Mouse (Mus musculus) NIH3T3 (cell line): ENCODE data around the gene Cdhr4.
A peak's percentile ranks its signal among the peaks of the same experiment; 100 is the strongest.
"Not testable (repeated sequence)": the region's sequence is repeated elsewhere in the genome, so short reads cannot be mapped to it uniquely, and the experiment has no call there.

Experiments
- DNase-seq: peaks from one replicate; pipeline ENCODE4 v3.0.0-alpha.2; 2012; ENCODE audit warnings: low read depth

Cdhr4 gene

DNA sequence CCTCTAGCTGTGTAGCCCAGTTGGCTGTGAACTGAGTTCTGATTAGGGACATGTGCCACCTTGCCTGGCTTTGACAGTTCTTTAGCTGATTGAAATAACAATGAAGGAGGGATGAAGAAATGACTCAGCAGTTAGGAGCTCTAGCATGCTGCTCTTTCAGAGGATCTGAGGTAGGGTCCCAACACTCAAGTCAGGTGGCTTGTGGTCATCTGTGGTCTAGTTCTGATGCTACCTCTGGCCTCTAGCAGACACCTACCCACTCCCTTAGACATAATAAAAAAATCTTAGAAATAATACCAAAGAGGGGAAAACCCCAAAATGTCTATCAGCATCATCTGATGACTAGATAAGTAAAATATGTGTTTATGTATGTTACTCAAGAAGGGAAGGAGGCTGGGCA is 18.1 kb downstream of the Cdhr4 start:
- no peak for DNase-seq

DNA sequence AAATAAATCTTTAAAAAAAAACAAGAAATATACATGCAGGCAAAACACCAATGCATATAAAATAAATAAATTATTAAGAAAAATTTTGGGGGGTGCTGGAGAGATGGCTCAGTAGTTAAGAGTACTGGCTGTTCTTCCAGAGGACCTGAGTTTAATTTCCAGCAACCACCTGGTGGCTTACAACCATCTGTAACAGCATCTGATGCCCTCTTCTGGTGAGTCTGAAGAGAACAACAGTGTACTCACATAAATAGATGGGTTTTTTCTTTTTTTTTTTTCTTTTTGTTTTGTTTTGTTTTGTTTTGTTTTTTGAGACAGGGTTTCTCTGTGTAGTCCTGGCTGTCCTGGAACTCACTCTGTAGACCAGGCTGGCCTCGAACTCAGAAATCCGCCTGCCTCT is 21.3 kb downstream of the Cdhr4 start:
- not testable (repeated sequence) for DNase-seq

DNA sequence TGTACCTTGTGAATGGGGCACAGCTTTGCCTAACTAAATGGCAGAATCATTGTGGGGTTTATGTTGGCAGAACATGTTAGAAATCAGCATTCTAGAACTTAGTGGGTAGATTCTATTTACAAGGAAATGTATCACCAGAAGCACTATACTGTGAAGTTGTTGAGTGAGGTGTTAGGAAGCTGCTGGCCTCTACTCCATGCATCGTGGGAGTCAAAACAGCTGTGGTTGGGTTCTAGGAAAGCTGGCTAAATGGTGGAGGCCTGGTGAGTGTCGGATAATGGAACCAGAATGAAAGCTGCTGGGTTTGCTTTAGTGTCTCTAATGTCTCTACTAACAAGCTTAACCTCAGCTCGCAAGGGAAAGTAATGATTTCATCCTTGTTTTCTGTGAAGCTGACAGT is 24.8 kb downstream of the Cdhr4 start:
- DNase-seq = no peak

DNA sequence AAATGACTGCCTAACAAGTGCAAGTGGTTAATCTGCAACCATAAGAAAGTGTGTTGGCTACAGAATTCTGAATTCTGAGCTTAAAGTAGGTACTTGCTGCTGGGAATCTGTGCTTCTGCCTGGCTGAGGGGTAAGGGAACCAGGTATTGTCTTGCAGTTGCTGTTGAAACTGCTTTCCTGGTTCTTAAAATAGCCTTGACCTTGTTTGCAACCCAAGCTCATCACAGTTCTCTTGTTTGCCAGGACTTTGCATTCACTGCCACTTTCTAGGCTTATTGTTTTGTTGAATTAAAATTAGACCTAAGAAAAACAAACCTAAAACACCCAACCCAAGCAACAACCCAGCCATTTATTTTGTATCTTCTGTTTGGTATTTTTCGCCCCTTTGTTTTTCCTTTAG is 28.4 kb downstream of the Cdhr4 start:
- no peak for DNase-seq

DNA sequence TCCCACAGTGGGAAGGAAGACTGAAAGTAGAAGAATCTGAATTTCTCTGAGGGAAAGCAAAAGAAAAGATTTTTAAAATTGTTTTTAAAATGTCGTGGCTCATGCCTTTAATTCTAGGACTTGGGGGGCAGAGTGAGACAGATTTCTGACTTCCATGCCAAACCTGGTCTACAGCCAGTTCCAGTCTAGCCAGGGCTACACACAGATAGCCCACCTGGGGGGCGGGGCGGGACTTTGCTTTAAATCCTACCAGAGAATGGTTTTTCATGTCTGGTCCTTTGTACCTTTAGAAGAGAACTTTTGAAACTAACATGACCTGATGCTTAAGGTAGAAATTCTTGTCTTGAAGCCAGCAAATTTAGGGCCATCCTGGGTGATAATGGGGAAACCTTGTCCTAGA is 30.9 kb downstream of the Cdhr4 start:
- no peak for DNase-seq

DNA sequence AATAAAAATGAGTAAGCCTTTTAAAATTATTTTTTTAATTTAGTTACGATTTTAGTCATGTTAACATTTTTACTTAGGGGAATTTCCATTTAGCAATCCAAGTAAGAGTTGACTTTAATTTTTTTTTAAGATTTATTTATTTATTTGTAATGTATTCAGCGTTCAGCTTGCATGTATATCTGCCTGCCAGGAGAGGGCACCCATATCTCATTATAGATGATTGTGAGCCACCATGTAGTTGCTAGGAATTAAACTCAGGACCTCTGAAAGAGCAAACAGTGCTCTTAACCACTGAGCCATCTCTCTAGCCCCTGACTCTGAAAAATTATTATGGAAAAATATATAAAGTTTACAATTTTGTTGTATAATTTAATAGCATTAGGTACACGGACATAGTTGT is 34.3 kb downstream of the Cdhr4 start:
- no peak for DNase-seq

DNA sequence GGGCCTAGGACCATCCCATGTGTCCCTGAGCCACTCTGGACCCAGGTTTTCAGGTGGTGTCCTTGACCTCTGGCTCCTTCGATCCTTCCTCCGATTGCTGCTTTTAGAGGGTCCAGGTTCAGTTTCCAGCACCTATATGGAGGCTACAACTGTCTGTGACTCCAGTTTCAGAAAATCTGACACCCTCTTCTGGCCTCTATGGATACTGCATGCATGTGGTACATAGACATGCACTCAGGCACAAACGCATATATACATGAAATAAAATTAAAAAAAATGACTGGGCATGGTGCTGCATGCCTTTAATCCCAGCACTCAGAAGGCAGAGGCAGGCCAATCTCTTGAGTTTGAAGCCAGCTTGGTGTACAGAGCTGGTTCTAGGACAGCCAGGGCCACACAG is 35.6 kb downstream of the Cdhr4 start:
- no peak for DNase-seq

DNA sequence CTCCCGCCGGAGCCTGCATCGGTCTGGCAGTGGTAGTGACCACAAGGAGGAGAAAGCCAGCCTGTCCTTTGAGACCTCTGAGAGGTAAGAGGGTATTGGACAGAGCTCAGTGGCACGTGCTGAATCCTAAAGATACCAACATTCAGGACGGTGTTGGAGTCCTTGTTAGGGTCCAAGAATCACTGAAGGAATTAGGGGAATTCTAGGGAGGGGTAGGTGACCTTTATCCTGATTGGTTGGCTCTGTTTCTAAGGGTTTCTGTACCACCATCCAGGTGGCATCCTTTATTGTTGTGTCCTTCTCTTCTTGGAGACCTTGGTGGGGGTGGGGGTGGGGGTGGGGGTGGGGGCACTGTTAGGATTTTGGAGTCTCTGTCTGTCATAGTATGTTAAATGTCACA is 39.8 kb downstream of the Cdhr4 start:
- no peak for DNase-seq

DNA sequence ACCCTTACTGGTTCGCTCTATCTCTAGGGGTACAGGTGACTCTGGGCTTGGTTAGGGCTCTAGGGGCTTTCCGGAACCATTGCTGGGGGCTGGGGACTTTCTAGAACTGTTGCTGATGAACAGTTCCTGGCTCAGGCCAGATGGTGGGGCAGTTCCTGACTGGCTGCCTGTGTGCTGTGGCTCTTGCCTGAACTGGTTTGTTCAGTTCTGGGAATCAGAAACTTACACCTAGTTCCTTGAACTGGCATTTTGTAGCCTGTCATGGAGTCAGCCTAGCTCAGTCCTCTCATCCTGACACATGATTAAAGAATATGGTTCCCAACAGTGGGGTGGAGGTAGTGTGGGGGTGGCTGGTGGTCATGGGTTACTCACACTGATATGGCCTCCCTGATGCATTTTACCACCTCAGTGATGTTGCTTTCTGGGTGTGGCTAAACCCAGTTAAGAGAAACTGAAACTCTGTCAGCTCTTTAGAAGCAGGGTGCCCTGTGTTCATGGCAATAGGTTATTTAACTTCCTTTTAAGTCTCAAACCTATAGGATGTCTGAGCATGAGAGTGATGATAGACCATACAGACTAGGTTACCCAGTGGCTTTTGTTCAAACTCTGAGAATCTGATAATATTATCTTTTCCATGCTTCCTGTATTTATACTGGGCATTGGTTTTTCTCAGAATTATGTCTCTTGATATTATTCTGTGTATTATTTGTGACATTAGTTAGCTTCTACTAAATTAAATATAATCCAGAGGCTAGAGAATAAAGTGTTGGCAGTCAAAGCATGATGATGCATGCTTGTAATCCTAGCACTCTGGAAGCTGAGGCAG is 43.2 kb downstream of the Cdhr4 start:
- no peak for DNase-seq

DNA sequence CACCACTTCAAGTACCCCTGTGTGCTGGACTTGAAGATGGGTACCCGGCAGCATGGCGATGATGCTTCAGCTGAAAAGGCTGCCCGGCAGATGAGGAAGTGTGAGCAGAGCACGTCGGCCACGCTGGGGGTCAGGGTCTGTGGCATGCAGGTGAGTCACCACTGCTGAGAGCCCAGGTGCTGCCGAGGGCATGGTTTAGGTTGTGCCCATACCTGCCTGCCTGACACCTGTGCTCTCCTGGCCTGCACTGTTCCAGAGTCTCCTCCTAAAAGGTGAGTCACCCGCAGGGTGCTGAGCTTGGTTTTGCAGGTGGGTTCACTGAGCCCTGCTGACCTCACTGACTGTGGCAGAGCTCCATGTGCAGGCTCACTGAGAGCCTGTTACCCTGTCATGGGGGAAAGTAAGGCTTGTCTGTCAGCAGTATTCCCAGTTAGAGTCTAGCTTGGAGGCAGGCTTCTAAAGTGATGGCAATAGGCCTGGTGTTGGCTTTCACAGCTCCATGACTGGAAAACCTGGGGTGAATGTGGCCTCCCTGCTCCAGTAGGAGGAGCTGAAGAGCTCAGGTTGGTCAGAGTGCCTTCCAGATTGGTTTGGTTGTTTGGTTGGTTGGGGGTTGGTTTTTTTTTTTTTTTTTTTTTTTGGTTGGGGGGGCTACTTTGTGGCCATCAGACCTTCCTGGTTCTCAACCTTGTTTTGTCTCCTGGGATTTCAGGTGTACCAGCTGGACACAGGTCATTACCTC is 52.6 kb downstream of the Cdhr4 start:
- peak; percentile 31 for DNase-seq

DNA sequence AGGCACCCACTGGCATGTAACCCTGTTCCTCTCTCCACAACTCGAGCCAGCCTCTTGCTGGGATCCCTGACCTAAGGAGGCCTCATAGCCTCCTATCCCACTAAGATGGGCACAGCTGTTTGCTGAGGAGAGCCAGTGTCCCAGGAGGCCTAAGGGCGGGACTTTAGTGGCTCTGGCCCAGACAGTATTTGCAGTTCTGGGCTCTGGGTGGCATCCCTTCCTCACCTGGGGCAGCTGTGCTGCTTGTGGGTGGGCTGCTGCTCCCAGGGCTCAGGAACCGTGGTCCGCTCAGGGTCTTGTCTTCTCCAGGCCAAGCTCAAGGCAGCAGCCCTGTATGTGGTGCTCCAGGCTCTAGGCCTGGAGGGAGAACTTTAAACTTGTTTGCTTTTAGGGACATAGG is 54.3 kb downstream of the Cdhr4 start:
- DNase-seq = no peak

DNA sequence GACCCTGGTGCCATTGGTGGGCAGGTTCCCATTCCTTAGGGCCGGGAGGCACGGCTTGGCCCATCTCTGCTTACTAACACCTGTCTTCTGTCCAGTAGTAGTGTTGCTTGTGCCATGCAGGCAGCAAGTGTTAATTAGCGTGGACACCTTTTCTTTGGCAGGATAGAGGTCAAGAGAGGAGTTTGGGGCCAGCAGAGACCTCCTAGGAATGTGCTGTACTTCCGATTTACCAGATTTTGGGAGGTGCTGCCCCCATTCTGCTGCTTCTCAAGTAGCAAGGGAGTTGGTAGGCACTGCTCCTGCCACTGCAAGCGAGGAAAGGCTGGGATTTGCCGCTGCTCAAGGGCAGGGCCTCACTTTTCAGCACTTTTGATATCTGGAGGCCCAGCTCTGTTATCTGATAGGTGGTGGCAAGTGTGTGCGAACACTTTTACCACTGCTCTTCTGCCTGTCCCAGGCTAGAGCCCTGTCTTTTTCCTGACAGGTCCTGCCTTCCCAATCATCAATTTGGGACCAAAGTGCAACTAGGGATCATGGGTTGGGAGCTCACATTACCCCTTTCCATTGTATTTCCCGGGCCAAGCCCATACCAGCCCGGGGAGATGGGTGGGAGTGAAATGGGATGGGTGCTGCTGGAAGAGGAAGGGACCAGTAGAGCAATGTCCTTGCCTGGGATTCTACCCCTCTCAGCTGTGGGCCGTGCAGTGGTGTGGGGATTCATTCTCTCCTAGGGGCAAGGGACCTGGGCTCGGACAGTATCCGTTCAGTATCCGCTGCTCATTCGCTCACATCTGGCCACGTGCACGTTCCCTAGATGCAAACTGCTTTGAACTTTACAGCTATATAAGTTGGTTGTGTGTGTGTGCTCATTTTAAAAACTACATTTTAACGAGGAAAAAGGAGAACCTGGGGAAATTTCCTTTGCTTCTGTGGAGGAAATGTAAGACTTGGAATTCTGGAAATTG is 55.6 kb downstream of the Cdhr4 start:
- DNase-seq = no peak

DNA sequence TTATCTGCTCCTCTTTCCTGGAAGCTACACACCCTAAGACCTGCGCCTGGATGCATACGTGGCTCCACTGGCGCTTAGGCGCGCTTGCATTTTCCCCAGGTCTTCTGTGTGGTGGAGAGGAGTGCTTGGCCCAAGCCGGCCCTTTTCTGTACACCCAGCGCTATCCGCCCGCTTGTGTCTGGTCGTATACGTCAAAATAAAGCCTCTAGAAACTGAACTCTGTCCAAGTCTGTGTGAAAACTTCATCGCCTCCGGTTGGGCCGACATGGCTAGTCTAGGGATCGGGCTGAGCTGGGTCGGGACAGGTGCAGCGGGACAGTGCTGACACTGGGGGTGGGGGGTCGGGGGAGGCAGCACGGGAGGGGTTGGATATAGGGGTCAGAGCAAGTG is 56.3 kb downstream of the Cdhr4 start:
- DNase-seq = peak; percentile 53

DNA sequence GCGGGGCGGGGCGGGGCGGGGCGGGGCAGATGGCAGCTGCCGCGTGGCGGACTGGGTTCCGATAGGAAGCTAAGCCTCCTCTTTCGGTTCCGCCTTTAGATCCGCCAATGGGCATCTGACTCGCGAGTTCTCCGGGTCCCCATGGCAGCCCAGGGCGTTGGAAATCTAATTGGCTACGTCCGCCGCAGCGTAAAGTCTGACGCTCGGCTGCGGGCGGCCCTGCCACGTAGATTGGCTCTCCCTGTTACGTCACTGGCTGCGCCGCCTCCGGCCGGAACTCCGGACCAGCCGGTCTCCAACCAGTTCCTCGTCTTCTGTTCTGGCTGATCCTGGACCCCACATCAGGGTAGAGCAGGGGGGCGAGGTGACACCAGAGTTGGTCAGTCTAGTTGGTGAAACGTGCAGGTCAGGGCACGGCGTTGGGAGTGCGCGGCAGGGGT is 56.7 kb downstream of the Cdhr4 start, which contains the start of gene Gmppb:
Gene Gmppb, plus strand, starts transcription at position 227 of the 440 bp plus-strand sequence.
- DNase-seq = peak; percentile 97
